Mouse (Mus musculus) midbrain, embryonic 12.5 days (tissue): ENCODE measurements at regions not wholly inside any gene's neighbourhood (a gene's known extent, or its start where the extent isn't known, plus 50 kb on each side); places are given as distances from the start of the nearest gene placed in this dataset.

Experiments
- ATAC-seq: fragments of 200-750 bp; cut with Nextera tagmentation; 2 replicates; pipeline ENCODE4 v1.8.0; 2017; ENCODE audit warnings: low read depth, moderate TSS enrichment, moderate library complexity; ENCODE audit not compliant: low FRiP score
- H3K27ac ChIP-seq: fragments of 300-500 bp; sonication (generic); replicated peaks from 2 replicates; pipeline ENCODE4 v1.5.1; 2016; ENCODE audit warnings: mild to moderate bottlenecking
- H3K27me3 ChIP-seq: fragments of 300-500 bp; sonication (generic); 2 replicates; pipeline ENCODE4 v1.6.1; 2016; ENCODE audit warnings: mild to moderate bottlenecking
- H3K36me3 ChIP-seq: fragments of 300-500 bp; sonication (generic); 2 replicates; pipeline ENCODE4 v1.6.1; 2016
- H3K4me1 ChIP-seq: fragments of 300-500 bp; sonication (generic); 2 replicates; pipeline ENCODE4 v1.6.1; 2016
- H3K4me2 ChIP-seq: fragments of 300-500 bp; sonication (generic); replicated peaks from 2 replicates; pipeline ENCODE4 v1.6.1; 2016; ENCODE audit warnings: mild to moderate bottlenecking, moderate library complexity
- H3K4me3 ChIP-seq: fragments of 300-500 bp; sonication (generic); 2 replicates; pipeline ENCODE4 v1.5.1; 2016; ENCODE audit warnings: mild to moderate bottlenecking
- H3K9ac ChIP-seq: fragments of 300-500 bp; sonication (generic); replicated peaks from 2 replicates; pipeline ENCODE4 v1.6.1; 2016; ENCODE audit warnings: mild to moderate bottlenecking, moderate library complexity
- H3K9me3 ChIP-seq: fragments of 300-500 bp; sonication (generic); 2 replicates; pipeline ENCODE4 v1.6.1; 2016; ENCODE audit warnings: mild to moderate bottlenecking
- WGBS: fragments of 180-500 bp; shearing (Covaris S2); methylation state at CpG from one replicate; pipeline ENCODE4 v1.1.7; 2016; 5-methylcytosine and 5-hydroxymethylcytosine counted together

- WGBS, result 53% methylated on average over 7 of the region's 7 CpGs
- Histone ChIP-seq H3K27me3 (no peaks in the 10 kb centered on the region), H3K4me3 (no peak overlapping the region), H3K4me1 (no peaks in the 10 kb centered on the region), H3K4me2 (no peak overlapping the region), H3K9me3 (no peaks in the 10 kb centered on the region), H3K9ac (no peak overlapping the region), H3K36me3 (no peaks in the 10 kb centered on the region), H3K27ac (no peak overlapping the region)
- no peak for ATAC-seq
Measured at GRCm38 (mm10) chr19:60113666-60114388, 112.7 kb downstream of the Fam204a start.

GRCm38 (mm10) chr19:60110278-60110677 is 116.2 kb downstream of the Fam204a start:
- Histone ChIP-seq H3K27me3 (no peaks in the 10 kb centered on the region), H3K4me2 (no peak overlapping the region), H3K4me1 (no peaks in the 10 kb centered on the region), H3K27ac (no peak overlapping the region), H3K4me3 (no peak overlapping the region), H3K9me3 (no peaks in the 10 kb centered on the region), H3K9ac (no peak overlapping the region), H3K36me3 (no peaks in the 10 kb centered on the region)
- WGBS, result 75% methylated on average over 6 of the region's 6 CpGs
- no peak for ATAC-seq

- Histone ChIP-seq H3K4me2 (no peak overlapping the region), H3K27me3 (no peaks in the 10 kb centered on the region), H3K36me3 (no peaks in the 10 kb centered on the region), H3K9ac (no peak overlapping the region), H3K27ac (no peak overlapping the region), H3K4me3 (no peak overlapping the region), H3K4me1 (no peaks in the 10 kb centered on the region), H3K9me3 (no peaks in the 10 kb centered on the region)
- WGBS, result 69% methylated on average over 8 of the region's 8 CpGs
- ATAC-seq, result no peak
Measured at GRCm38 (mm10) chr19:60109488-60109887, 117.0 kb downstream of the Fam204a start.

GRCm38 (mm10) chr19:60097915-60098314 is 128.6 kb downstream of the Fam204a start:
- ATAC-seq, result no peak
- Histone ChIP-seq H3K36me3 (no peaks in the 10 kb centered on the region), H3K27ac (no peak overlapping the region), H3K4me2 (no peak overlapping the region), H3K4me1 (no peaks in the 10 kb centered on the region), H3K9ac (no peak overlapping the region), H3K27me3 (no peaks in the 10 kb centered on the region), H3K9me3 (no peaks in the 10 kb centered on the region), H3K4me3 (no peak overlapping the region)
- 68% methylated on average over 3 of the region's 3 CpGs for WGBS

- WGBS, result 36% methylated on average over 3 of the region's 3 CpGs
- Histone ChIP-seq H3K4me3 (no peak overlapping the region), H3K27ac (no peak overlapping the region), H3K9ac (no peak overlapping the region), H3K4me1 (no peaks in the 10 kb centered on the region), H3K9me3 (no peaks in the 10 kb centered on the region), H3K36me3 (no peaks in the 10 kb centered on the region), H3K4me2 (no peak overlapping the region), H3K27me3 (no peaks in the 10 kb centered on the region)
- no peak for ATAC-seq
Measured at GRCm38 (mm10) chr19:60074986-60075385, 131.5 kb upstream of the Rab11fip2 start.

GRCm38 (mm10) chr19:60073328-60073727 is 129.9 kb upstream of the Rab11fip2 start:
- ATAC-seq, result no peak
- Histone ChIP-seq H3K27me3 (no peaks in the 10 kb centered on the region), H3K9me3 (no peaks in the 10 kb centered on the region), H3K4me2 (no peak overlapping the region), H3K4me3 (no peak overlapping the region), H3K36me3 (no peaks in the 10 kb centered on the region), H3K4me1 (no peaks in the 10 kb centered on the region), H3K9ac (no peak overlapping the region), H3K27ac (no peak overlapping the region)
- 23% methylated on average over 1 of the region's 1 CpGs for WGBS

- H3K36me3 ChIP-seq, result no peaks in the 10 kb centered on the region
- H3K27ac ChIP-seq, result no peak overlapping the region
- ATAC-seq, result no peak
- no peak overlapping the region for H3K4me3 ChIP-seq
- WGBS, result 87% methylated on average over 3 of the region's 3 CpGs
- no peaks in the 10 kb centered on the region for H3K9me3 ChIP-seq
- H3K4me1 ChIP-seq, result no peaks in the 10 kb centered on the region
- no peaks in the 10 kb centered on the region for H3K27me3 ChIP-seq
- no peak overlapping the region for H3K4me2 ChIP-seq
- H3K9ac ChIP-seq, result no peak overlapping the region
Measured at GRCm38 (mm10) chr19:60066183-60066582, 122.7 kb upstream of the Rab11fip2 start.

GRCm38 (mm10) chr19:60055121-60055874 is 111.8 kb upstream of the Rab11fip2 start:
- WGBS, result 75% methylated on average over 4 of the region's 4 CpGs
- Histone ChIP-seq H3K4me2 (no peak overlapping the region), H3K36me3 (no peaks in the 10 kb centered on the region), H3K27ac (no peak overlapping the region), H3K4me1 (peaks cover 6% of the 10 kb centered on the region), H3K9me3 (no peaks in the 10 kb centered on the region), H3K9ac (no peak overlapping the region), H3K4me3 (no peak overlapping the region), H3K27me3 (0 out of 2 replicates have a peak, but pooled peaks cover 4% of the 10 kb centered on the region)
- no peak for ATAC-seq

GRCm38 (mm10) chr19:60051151-60051550 is 107.7 kb upstream of the Rab11fip2 start:
- peaks cover 6% of the 10 kb centered on the region for H3K4me1 ChIP-seq
- no peak overlapping the region for H3K4me2 ChIP-seq
- peaks cover 7% of the 10 kb centered on the region; the same call in 1 of the 2 replicates for H3K27me3 ChIP-seq
- H3K9me3 ChIP-seq, result no peaks in the 10 kb centered on the region
- no peak overlapping the region for H3K27ac ChIP-seq
- no peak overlapping the region for H3K4me3 ChIP-seq
- H3K9ac ChIP-seq, result no peak overlapping the region
- no peaks in the 10 kb centered on the region for H3K36me3 ChIP-seq
- no peak for ATAC-seq
- WGBS, result 76% methylated on average over 9 of the region's 9 CpGs

GRCm38 (mm10) chr19:60040721-60041120 is 97.3 kb upstream of the Rab11fip2 start:
- H3K4me2 ChIP-seq, result no peak overlapping the region
- H3K27me3 ChIP-seq, result no peaks in the 10 kb centered on the region
- H3K9me3 ChIP-seq, result no peaks in the 10 kb centered on the region
- no peak for ATAC-seq
- H3K27ac ChIP-seq, result no peak overlapping the region
- H3K36me3 ChIP-seq, result no peaks in the 10 kb centered on the region
- no peaks in the 10 kb centered on the region for H3K4me1 ChIP-seq
- H3K9ac ChIP-seq, result no peak overlapping the region
- H3K4me3 ChIP-seq, result no peak overlapping the region

GRCm38 (mm10) chr19:60032667-60033066 is 89.2 kb upstream of the Rab11fip2 start:
- no peak for ATAC-seq
- WGBS, result 90% methylated on average over 2 of the region's 2 CpGs
- no peak overlapping the region for H3K4me3 ChIP-seq
- no peak overlapping the region for H3K4me2 ChIP-seq
- no peaks in the 10 kb centered on the region for H3K9me3 ChIP-seq
- no peaks in the 10 kb centered on the region for H3K4me1 ChIP-seq
- no peaks in the 10 kb centered on the region for H3K36me3 ChIP-seq
- H3K27ac ChIP-seq, result no peak overlapping the region
- H3K9ac ChIP-seq, result no peak overlapping the region
- H3K27me3 ChIP-seq, result no peaks in the 10 kb centered on the region

- 84% methylated on average over 3 of the region's 3 CpGs for WGBS
- no peak overlapping the region for H3K4me2 ChIP-seq
- H3K36me3 ChIP-seq, result no peaks in the 10 kb centered on the region
- no peak for ATAC-seq
- no peak overlapping the region for H3K4me3 ChIP-seq
- H3K4me1 ChIP-seq, result no peaks in the 10 kb centered on the region
- no peak overlapping the region for H3K27ac ChIP-seq
- no peaks in the 10 kb centered on the region for H3K9me3 ChIP-seq
- no peaks in the 10 kb centered on the region for H3K27me3 ChIP-seq
- H3K9ac ChIP-seq, result no peak overlapping the region
Measured at GRCm38 (mm10) chr19:60030212-60030788, 86.8 kb upstream of the Rab11fip2 start.
